Mouse (Mus musculus) bone marrow, adult 2 months (tissue): Measurements from ENCODE around the gene Prx. TPM values are rescaled to one million over a fixed set of nuclear protein-coding genes. Genes with fewer than 3 reads are reported as not detected.
"Not testable (repeated sequence)": the region's sequence is repeated elsewhere in the genome, so short reads cannot be mapped to it uniquely, and the experiment has no call there.

Experiments used
- H3K27ac ChIP-seq: fragments of 200-500 bp; 2 replicates; pipeline ENCODE4 v1.5.1; 2012; ENCODE audit warnings: low read depth, mild to moderate bottlenecking, control low read depth, inconsistent platforms, low read length; ENCODE audit not compliant: control insufficient read depth, poor library complexity, insufficient read depth
- H3K4me1 ChIP-seq: fragments of 200-500 bp; 2 replicates; pipeline ENCODE4 v1.6.1; 2011; ENCODE audit warnings: low read length; ENCODE audit not compliant: control insufficient read depth, insufficient read depth
- H3K4me3 ChIP-seq: fragments of 200-500 bp; replicated peaks from 2 replicates; pipeline ENCODE3; 2011; ENCODE audit warnings: mild to moderate bottlenecking, low read depth, low read length, control low read depth; ENCODE audit not compliant: control insufficient read depth
- CTCF ChIP-seq: fragments of 200-500 bp; IDR thresholded peaks from 2 replicates; pipeline ENCODE4 v1.5.1; 2011; ENCODE audit warnings: low read length, control low read depth; ENCODE audit not compliant: control insufficient read depth, insufficient read depth
- POLR2A ChIP-seq: fragments of 200-500 bp; IDR thresholded peaks from 2 replicates; pipeline ENCODE4 v1.6.1; 2011; ENCODE audit warnings: low read depth, mild to moderate bottlenecking, control low read depth, low read length, borderline replicate concordance; ENCODE audit not compliant: control insufficient read depth
- WGBS: fragments of 180-500 bp; shearing (Covaris S2); methylation state at CpG from one replicate; pipeline ENCODE4 v1.1.7; 2018; 5-methylcytosine and 5-hydroxymethylcytosine counted together
- polyA plus RNA-seq: library from polyadenylated mRNA; stranded (reverse); fragments of >200 nt; gene quantifications from 2 replicates; pipeline ENCODE4 v1.2.4, GENCODE M21; 2011; ENCODE audit warnings: low replicate concordance; ENCODE audit not compliant: missing spikeins, insufficient read depth, insufficient read length

Gene Prx
- polyA plus RNA-seq, 1 experiment, result 3.4 TPM

DNA sequence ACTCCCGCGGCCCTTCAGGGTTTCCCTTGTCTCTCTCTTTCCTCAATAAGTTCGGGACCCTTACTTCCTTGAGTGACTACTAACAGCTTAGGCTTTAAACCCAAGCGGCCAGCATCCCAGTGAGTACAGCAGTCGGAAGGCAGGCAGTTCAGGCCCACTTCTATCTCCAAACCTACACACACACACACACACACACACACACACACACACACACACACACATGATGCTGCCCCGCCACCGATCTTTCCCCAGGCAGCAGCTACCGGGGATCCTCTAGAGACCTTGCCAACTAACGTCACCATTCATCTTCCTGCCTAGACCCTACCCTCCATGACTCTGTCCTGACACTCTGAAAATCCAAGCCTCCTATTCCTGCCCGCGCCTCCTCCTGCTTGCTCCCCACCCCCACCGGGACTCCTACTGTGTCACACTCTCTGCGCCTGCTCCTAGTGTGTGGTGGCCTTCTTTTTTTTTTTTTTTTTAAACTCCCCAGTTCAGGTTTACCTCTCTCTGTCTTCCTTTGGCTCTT lies 11.3 kb upstream of the Prx start:
- WGBS, result 6% methylated on average over 13 of the region's 13 CpGs
- H3K4me1 ChIP-seq, result peaks cover 3% of the 10 kb centered on the region
- H3K4me3 ChIP-seq, result peak overlapping the region; percentile 85
- peak overlapping the region; percentile 97 for H3K27ac ChIP-seq
- no peak for TF ChIP-seq CTCF
- no peak for TF ChIP-seq POLR2A

DNA sequence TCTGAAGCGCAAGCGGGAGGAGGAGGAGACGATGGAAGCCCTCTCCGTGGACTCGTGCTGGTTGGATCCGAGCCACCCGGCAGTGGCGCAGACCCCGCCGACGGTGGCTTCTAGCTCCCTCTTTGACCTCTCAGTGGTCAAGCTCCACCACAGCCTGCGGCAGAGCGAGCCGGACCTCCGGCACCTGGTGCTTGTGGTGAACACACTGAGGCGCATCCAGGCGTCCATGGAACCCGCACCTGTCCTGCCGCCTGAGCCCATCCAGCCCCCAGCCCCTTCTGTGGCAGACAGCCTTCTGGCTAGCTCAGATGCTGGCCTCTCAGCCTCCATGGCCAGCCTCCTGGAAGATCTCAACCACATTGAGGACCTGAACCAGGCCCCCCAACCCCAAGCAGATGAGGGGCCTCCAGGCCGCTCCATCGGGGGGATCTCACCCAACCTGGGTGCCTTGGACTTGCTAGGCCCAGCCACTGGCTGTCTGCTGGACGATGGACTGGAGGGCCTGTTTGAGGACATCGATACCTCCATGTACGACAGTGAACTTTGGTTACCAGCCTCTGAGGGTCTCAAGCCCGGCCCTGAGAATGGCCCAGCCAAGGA lies 9.8 kb upstream of the Prx start:
- WGBS, result 91% methylated on average over 25 of the region's 25 CpGs
- no peak overlapping the region; the same call in 1 of the 2 replicates for H3K27ac ChIP-seq
- H3K4me3 ChIP-seq, result no peak overlapping the region
- H3K4me1 ChIP-seq, result peaks cover 3% of the 10 kb centered on the region
- no peak for TF ChIP-seq CTCF
- no peak for TF ChIP-seq POLR2A

DNA sequence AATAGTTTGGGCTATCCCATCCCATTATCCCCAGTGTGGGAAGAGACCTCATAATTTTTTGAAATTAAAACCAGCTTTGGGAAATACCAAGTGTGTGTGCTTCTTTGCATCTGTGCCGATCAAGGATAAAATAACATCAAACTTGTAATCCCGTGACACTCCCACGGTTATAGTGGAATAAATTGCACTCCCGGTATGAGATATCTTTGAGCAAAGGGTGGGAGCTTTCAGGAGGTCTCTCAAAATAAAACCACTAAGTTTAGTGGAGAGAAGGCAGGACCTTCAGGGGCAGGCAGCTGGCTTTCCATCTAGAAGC lies 8.9 kb upstream of the Prx start:
- Histone ChIP-seq H3K4me3 (peak overlapping the region; percentile 49), H3K27ac (peak overlapping the region; percentile 96), H3K4me1 (peaks cover 3% of the 10 kb centered on the region)
- WGBS, result 21% methylated on average over 4 of the region's 4 CpGs
- TF ChIP-seq CTCF, result no peak
- no peak for TF ChIP-seq POLR2A

DNA sequence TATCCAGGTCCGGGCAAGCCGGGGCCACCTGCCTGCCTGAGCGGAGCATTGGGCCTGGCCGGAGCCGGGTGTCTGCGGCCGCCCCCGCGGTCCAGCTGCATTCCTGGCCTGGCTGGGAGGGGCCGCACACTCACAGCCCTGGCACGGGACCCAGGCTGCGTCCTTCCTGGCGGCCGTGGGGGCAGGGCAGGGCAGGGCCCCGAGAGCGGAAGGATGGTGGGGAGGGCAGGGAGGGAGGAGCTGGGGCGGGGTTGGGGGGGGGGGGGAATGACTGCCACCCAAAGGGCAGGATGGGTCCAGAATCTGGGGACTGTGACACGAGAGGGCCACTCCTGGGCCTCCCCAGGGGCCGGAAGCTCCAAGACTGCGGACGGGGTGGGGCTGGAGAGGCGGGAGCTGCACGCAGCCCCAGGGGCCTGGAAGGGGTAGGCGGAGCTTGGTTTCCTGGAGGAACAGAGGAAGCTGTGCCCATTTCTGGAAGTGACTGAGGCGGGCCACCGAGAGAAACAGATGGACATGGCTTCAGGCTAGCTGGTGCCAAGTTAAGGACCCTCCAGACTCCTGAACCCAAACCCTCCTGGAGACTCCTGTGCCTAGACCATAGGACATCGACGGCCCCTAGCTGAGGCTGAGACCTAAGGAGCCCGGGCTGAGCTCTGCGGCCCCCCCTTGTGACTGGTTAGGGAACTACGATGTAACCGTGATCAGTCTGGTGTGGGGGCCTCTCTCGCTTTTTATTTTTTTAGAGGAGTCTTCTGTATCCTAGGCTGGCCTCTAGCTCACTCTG lies 8.4 kb upstream of the Prx start:
- H3K27ac ChIP-seq, result peak overlapping the region; percentile 96
- TF ChIP-seq POLR2A, result peak; percentile 33; the same call in 1 of the 2 replicates
- TF ChIP-seq CTCF, result peak; percentile 61
- WGBS, result under 1% methylated on average over 33 of the region's 33 CpGs
- peaks cover 3% of the 10 kb centered on the region for H3K4me1 ChIP-seq
- peak overlapping the region; percentile 56 for H3K4me3 ChIP-seq

DNA sequence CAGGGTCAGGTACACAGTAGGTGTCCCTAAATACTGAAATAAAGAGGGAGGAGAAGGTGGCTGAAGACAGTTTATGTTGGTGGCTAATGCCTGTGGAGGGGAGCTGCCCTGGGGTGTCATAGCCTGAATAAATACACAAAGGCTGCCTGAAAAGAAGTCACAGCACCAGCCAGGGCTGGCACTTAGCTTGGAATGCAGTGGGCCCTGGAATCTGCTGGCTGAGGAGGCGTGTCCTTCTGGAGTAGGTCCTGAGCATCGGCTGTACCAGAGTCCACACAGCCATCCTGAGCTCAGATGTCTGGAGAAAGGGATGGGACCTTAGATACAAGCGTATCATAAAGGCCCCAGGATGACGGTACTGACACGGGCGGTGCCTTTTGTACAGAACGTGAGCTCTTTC lies 7.3 kb upstream of the Prx start:
- WGBS, result 83% methylated on average over 7 of the region's 7 CpGs
- H3K4me1 ChIP-seq, result peaks cover 3% of the 10 kb centered on the region

DNA sequence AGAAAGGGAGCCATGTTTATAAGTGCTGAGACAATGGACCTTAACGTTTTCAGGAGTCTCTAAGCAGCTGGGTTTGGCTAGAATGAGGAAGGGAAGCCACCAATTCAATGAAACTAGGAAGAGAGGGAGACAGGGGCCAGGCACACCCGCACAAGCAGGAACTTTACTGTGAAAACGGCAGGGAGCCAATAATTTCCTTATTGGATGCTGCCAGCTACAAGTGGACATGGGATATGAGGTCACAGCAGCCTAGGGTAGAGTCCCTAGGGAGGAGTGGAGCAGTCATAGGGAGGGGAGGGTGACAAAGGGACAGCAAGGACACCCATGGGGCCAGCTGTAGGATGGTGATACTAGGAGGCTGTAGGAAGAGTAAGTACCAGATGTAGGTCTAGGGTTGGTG lies 6.1 kb upstream of the Prx start:
- peaks cover 3% of the 10 kb centered on the region; the same call in 1 of the 2 replicates for H3K4me1 ChIP-seq
- no peak for TF ChIP-seq CTCF
- TF ChIP-seq POLR2A, result no peak
- H3K4me3 ChIP-seq, result no peak overlapping the region
- 31% methylated on average over 3 of the region's 3 CpGs for WGBS
- H3K27ac ChIP-seq, result no peak overlapping the region

More for the DNA sequence above, 7.3 kb upstream of the Prx start:
- Histone ChIP-seq H3K27ac (no peak overlapping the region), H3K4me3 (no peak overlapping the region)
- TF ChIP-seq CTCF, result no peak
- TF ChIP-seq POLR2A, result no peak

DNA sequence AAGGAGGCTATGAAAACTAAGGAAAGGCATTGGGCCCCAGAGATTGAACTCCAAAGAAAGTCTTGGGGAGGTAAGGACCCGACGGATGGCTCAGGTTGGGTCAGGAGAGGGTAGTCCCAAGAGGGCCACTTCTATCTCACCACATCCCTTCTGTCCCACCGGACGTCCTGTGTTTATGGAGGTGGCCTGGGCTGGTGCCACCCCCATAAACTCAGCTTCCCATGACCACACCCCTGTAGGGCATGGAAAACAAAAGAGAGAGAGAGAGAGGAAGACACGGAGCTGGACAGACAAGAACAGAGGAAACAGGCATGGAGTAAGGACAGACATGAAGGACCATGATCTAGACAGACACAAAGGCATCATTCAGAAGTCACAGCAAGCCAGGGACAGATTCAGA lies 5.7 kb upstream of the Prx start:
- TF ChIP-seq CTCF (no peak), POLR2A (no peak)
- Histone ChIP-seq H3K4me1 (peaks cover 3% of the 10 kb centered on the region; the same call in 1 of the 2 replicates), H3K4me3 (no peak overlapping the region), H3K27ac (no peak overlapping the region)
- 68% methylated on average over 5 of the region's 5 CpGs for WGBS

DNA sequence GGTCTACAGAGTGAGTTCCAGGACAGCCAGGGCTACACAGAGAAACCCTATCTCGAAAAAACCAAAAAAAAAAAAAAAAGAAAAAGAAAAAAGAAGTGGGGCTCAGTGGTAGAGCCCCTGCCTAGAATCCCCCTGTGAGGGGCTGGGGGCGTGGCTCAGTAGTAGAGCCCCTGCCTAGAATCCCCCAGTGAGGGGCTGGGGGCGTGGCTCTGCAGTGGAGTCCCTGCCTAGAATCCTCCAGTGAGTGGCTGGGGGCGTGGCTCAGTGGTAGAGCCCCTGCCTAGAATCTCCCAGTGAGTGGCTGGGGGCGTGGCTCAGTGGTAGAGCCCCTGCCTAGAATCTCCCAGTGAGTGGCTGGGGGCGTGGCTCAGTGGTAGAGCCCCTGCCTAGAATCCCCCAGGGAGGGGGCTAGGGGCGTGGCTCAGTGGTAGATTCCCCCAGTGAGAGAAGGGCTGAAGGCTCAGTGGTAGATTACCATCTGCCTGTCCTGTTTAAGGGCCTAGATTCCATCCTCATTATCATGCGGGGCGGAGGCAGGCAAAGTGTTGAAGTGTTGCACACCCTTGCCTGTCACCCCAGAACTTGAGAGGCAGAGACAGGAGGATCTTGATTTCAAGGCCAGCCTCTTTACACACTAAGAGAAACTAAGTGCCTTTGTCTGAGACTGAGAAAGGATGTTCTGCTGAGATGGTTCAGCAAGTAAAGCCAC lies 4.3 kb upstream of the Prx start:
- not testable (repeated sequence) for H3K4me1 ChIP-seq, H3K4me3 ChIP-seq, H3K27ac ChIP-seq
- 83% methylated on average over 9 of the region's 9 CpGs for WGBS
